Mouse (Mus musculus) T-cell, adult 66 days (primary cell): ENCODE data around the gene Plekhg5. TPM values are rescaled to one million over a fixed set of nuclear protein-coding genes. Genes with fewer than 3 reads are reported as not detected.

ENCODE experiments used
- total RNA-seq, 2 experiments: library from RNA; stranded (reverse); gene quantifications; 3 replicates in 1 of 2; 4 replicates in 1 of 2; pipeline ENCODE4 v1.2.4; 2023

Plekhg5 gene
- 1 to 10 TPM; 3.5 to 4.1 TPM for total RNA-seq

GRCm38 (mm10) chr4:152072121-152072601, at the start of gene Plekhg5:
TSS of gene Plekhg5 (plus strand) at chr4:152072498.

GRCm38 (mm10) chr4:152027524-152027923, 44.8 kb upstream of the Plekhg5 start, which contains the start of gene Zbtb48:
TSS of gene Zbtb48 (minus strand) at chr4:152027671.

GRCm38 (mm10) chr4:152038225-152038984, 33.9 kb upstream of the Plekhg5 start, which contains the start of gene Tas1r1:
TSS of gene Tas1r1 (minus strand) at chr4:152038568.

GRCm38 (mm10) chr4:152038985-152039830, 33.1 kb upstream of the Plekhg5 start, which contains the start of gene Nol9:
TSS of gene Nol9 (plus strand) at chr4:152039321.

GRCm38 (mm10) chr4:152115921-152116612, 43.8 kb downstream of the Plekhg5 start, which contains the start of gene Tnfrsf25:
TSS of gene Tnfrsf25 (plus strand) at chr4:152115934.

GRCm38 (mm10) chr4:152151966-152152544, 79.8 kb downstream of the Plekhg5 start, which contains the start of gene Espn:
TSS of gene Espn (minus strand) at chr4:152152371.

GRCm38 (mm10) chr4:152158585-152159284, 86.4 kb downstream of the Plekhg5 start, which contains the start of gene Hes2:
TSS of gene Hes2 (plus strand) at chr4:152158867.

Other genes with a start within 250 kb of the Plekhg5 start
- gene Camta1, start 210.6 kb upstream of the Plekhg5 start, total RNA-seq = 10 to 100 TPM; 37.6 to 38.1 TPM
- 10 to 100 TPM; 54.1 to 56.7 TPM for gene Dnajc11, start 138.8 kb upstream of the Plekhg5 start, total RNA-seq
- gene Thap3, start 83.5 kb upstream of the Plekhg5 start, total RNA-seq = 10 to 100 TPM; 48.5 to 53.2 TPM
- 10 to 100 TPM; 11.0 to 13.6 TPM for gene Phf13, start 76.2 kb upstream of the Plekhg5 start, total RNA-seq
- gene Klhl21, start 63.7 kb upstream of the Plekhg5 start, total RNA-seq = 10 to 100 TPM; 31.3 to 31.8 TPM
- gene Zbtb48, start 44.8 kb upstream of the Plekhg5 start, total RNA-seq = 10 to 100 TPM; 16.7 to 21.6 TPM
- gene Tas1r1, start 33.9 kb upstream of the Plekhg5 start, total RNA-seq = not detected
- 10 to 100 TPM; 42.6 to 45.7 TPM for gene Nol9, start 33.2 kb upstream of the Plekhg5 start, total RNA-seq
- 10 to 100 TPM; 25.5 to 32.1 TPM for gene Tnfrsf25, start 43.4 kb downstream of the Plekhg5 start, total RNA-seq
- 1 to 10 TPM; 1.8 to 2.3 TPM for gene Espn, start 79.9 kb downstream of the Plekhg5 start, total RNA-seq
- gene Hes2, start 86.4 kb downstream of the Plekhg5 start, total RNA-seq = not detected
- gene Acot7, start 105.6 kb downstream of the Plekhg5 start, total RNA-seq = 10 to 100 TPM; 14.4 to 24.5 TPM
- gene Gpr153, start 201.7 kb downstream of the Plekhg5 start, total RNA-seq = under 1 TPM; 0.59 to 0.84 TPM
- gene Hes3, start 219.2 kb downstream of the Plekhg5 start, total RNA-seq = not detected
- gene Icmt, start 224.7 kb downstream of the Plekhg5 start, total RNA-seq = 10 to 100 TPM; 19.1 to 21.9 TPM
- gene Rnf207, start 246.5 kb downstream of the Plekhg5 start, total RNA-seq = not detected